ENCODE assay signal across 12 mouse cellular contexts in the genomic region with DNA sequence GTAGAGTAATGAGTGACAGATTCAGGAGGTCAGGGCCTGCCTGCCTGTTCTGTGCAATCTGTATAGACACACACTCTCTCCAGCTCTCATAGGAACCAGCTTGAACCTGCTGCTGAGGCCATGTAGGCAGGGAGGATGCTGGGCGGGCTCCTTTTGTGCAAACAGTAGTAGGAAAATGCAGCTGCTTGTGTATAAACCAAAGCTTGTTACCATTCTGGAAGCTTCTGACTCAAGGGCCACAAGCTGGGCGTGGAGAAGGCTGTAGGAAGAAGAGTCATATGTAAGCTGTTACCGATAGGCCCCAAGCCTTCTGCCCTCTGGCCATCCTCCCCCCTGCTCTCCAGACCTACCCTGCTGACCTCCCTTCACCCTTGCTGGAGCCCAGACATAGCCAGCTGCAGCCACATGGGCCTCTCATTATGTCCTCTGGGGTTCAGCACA. TPM values are rescaled to one million over a fixed set of nuclear protein-coding genes. Genes with fewer than 3 reads are reported as not detected.
A peak's percentile ranks its signal among the peaks of the same experiment; 100 is the strongest.
DNase-seq lines count a peak whose midpoint lies in the region; ATAC-seq and TF ChIP-seq lines count a peak whose summit lies in the region.
"Had no signal": no experiment of that assay in that cellular context is flagged by ENCODE, and none has a peak within 500 bp of the region (broad histone marks: within the 10 kb centered on the region; RNA-seq: fewer than 3 reads in every experiment).

No protein-coding gene starts in this region.

- no peaks in the 10 kb centered on the region for H3K27me3 ChIP-seq in lung, postnatal 0 days (replicated peaks; ENCODE audit: insufficient read depth, low read length)
- H3K27me3 ChIP-seq in limb, embryonic 11.5 days (ENCODE audit: control insufficient read depth, insufficient read depth, low read length): no peaks in the 10 kb centered on the region
- H3K27me3 ChIP-seq: heart, embryonic 15.5 days; liver, embryonic 15.5 days had no signal

- TF ChIP-seq CTCF in lung, postnatal 0 days (IDR thresholded peaks at IDR 0.05): no peak

- TF ChIP-seq EP300 in lung, postnatal 0 days (IDR thresholded peaks at IDR 0.05): no peak

- H3K4me1 ChIP-seq in lung, postnatal 0 days (ENCODE audit: insufficient read depth, low read depth, low read length): no peaks in the 10 kb centered on the region
- H3K4me1 ChIP-seq in limb, embryonic 11.5 days (ENCODE audit: control insufficient read depth, insufficient read depth, low read length): peaks cover 44% of the 10 kb centered on the region
- H3K4me1 ChIP-seq: liver, embryonic 15.5 days had no signal

- WGBS in lung, postnatal 0 days: 51% methylated on average over 3 of the region's 3 CpGs
- WGBS in limb, embryonic 11.5 days: 32% methylated on average over 3 of the region's 3 CpGs

- DNase-seq in frontal cortex, postnatal 14 days (ENCODE audit: low spot score in 2 of 2): no peak
- no peak for DNase-seq in lung, postnatal 0 days (ENCODE audit: low spot score)
- no peak for DNase-seq in lung, postnatal 10 days
- no peak for DNase-seq in limb, embryonic 11.5 days (ENCODE audit: low spot score)
- peak; percentile 47 for DNase-seq in yolk sac, embryonic 10.5 days (ENCODE audit: low spot score)
- no peak for DNase-seq in urinary bladder, postnatal 4 days (ENCODE audit: low spot score in 2 of 2)
- DNase-seq in urinary bladder, adult 2 months (ENCODE audit: low spot score): no peak
- DNase-seq: adrenal gland, postnatal 10 days; cerebellum, postnatal 25 days had no signal

- 0 out of 2 replicates have a peak, but pooled peaks have one; percentile 34 for ATAC-seq in frontal cortex, adult (ENCODE audit: low TSS enrichment)
- peak; percentile 39; the same call in 1 of the 2 replicates for ATAC-seq in lung, postnatal 0 days
- 0 out of 2 replicates have a peak, but pooled peaks have one; percentile 4 for ATAC-seq in limb, embryonic 11.5 days (ENCODE audit: insufficient number of reproducible peaks, low FRiP score, low TSS enrichment, low read depth)

- H3K4me3 ChIP-seq in lung, postnatal 0 days (ENCODE audit: low read depth, low read length): no peak overlapping the region
- H3K4me3 ChIP-seq in limb, embryonic 11.5 days (ENCODE audit: low read depth, low read length): no peak overlapping the region
- H3K4me3 ChIP-seq: heart, embryonic 15.5 days; liver, embryonic 15.5 days had no signal

- no peak overlapping the region for H3K9ac ChIP-seq in lung, postnatal 0 days (replicated peaks; ENCODE audit: low read depth)
- H3K9ac ChIP-seq in limb, embryonic 11.5 days (ENCODE audit: low read length): 0 out of 2 replicates have a peak overlapping the region, but pooled peaks have one; percentile 0
- H3K9ac ChIP-seq: heart, embryonic 15.5 days; liver, embryonic 15.5 days had no signal

- H3K4me2 ChIP-seq in lung, postnatal 0 days (replicated peaks; ENCODE audit: low read depth, low read length): no peak overlapping the region
- H3K4me2 ChIP-seq in limb, embryonic 11.5 days (ENCODE audit: low read depth, severe bottlenecking): no peak overlapping the region
- H3K4me2 ChIP-seq: heart, embryonic 15.5 days; liver, embryonic 15.5 days had no signal

- no peak overlapping the region for H3K27ac ChIP-seq in lung, postnatal 0 days (ENCODE audit: low read length)
- H3K27ac ChIP-seq in limb, embryonic 11.5 days (replicated peaks; ENCODE audit: low read depth, low read length): peak overlapping the region; percentile 53; the same call in 1 of the 2 replicates
- H3K27ac ChIP-seq: heart, embryonic 15.5 days; liver, embryonic 15.5 days had no signal

- no peaks in the 10 kb centered on the region for H3K9me3 ChIP-seq in lung, postnatal 0 days (ENCODE audit: low read length)
- H3K9me3 ChIP-seq in limb, embryonic 11.5 days (ENCODE audit: control insufficient read depth, low read length): no peaks in the 10 kb centered on the region
- H3K9me3 ChIP-seq: heart, embryonic 15.5 days; liver, embryonic 15.5 days had no signal

- H3K36me3 ChIP-seq in lung, postnatal 0 days (ENCODE audit: insufficient read depth, low read length): no peaks in the 10 kb centered on the region
- no peaks in the 10 kb centered on the region for H3K36me3 ChIP-seq in limb, embryonic 11.5 days (ENCODE audit: control insufficient read depth, insufficient read depth, low read length)
- H3K36me3 ChIP-seq: heart, embryonic 15.5 days; liver, embryonic 15.5 days had no signal

RNA-seq across cellular contexts. Expression of a gene that starts 49.1 kb away (rescaled TPM):
- polyA plus RNA-seq in lung, postnatal 0 days (2015; fragmentation: Nextera tagmentation; extraction: Ambion mirVana): 14.6 and 16.1 TPM in 2 replicates
- 37.4 and 38.5 TPM in 2 replicates for polyA plus RNA-seq in limb, embryonic 11.5 days (2014; fragmentation: Nextera tagmentation; extraction: Ambion mirVana)
- polyA plus RNA-seq in urinary bladder, adult 2 months (2012; rRNA removed): 13.7 and 14.8 TPM in 2 replicates

RNA-seq across cellular contexts. Expression of a gene that starts 49.2 kb away (rescaled TPM):
- 25.8 and 27.5 TPM in 2 replicates for polyA plus RNA-seq in lung, postnatal 0 days (2015; fragmentation: Nextera tagmentation; extraction: Ambion mirVana)
- 63.0 and 64.9 TPM in 2 replicates for polyA plus RNA-seq in limb, embryonic 11.5 days (2014; fragmentation: Nextera tagmentation; extraction: Ambion mirVana)
- 12.5 and 16.1 TPM in 2 replicates for polyA plus RNA-seq in urinary bladder, adult 2 months (2012; rRNA removed)
